Mouse (Mus musculus) kidney, postnatal 0 days (tissue): ENCODE measurements around the gene Zfp13. TPM values are rescaled to one million over a fixed set of nuclear protein-coding genes. Genes with fewer than 3 reads are reported as not detected.

Experiments used
- ATAC-seq: fragments of 200-750 bp; cut with Nextera tagmentation; replicated peaks from 2 replicates; pipeline ENCODE4 v1.8.0; 2017; ENCODE audit warnings: low read depth, moderate number of reproducible peaks, moderate TSS enrichment, moderate library complexity; ENCODE audit not compliant: low FRiP score
- DNase-seq: peaks from one replicate; pipeline ENCODE4 v3.0.0-alpha.2; 2016; ENCODE audit warnings: low spot score
- H3K27ac ChIP-seq: fragments of 300-500 bp; sonication (generic); 2 replicates; pipeline ENCODE4 v1.5.1; 2014; ENCODE audit warnings: mild to moderate bottlenecking
- H3K27me3 ChIP-seq: fragments of 300-500 bp; sonication (generic); 2 replicates; pipeline ENCODE4 v1.6.1; 2014; ENCODE audit warnings: low read length, mixed read lengths; ENCODE audit not compliant: insufficient read depth
- H3K36me3 ChIP-seq: fragments of 300-500 bp; sonication (generic); 2 replicates; pipeline ENCODE4 v1.6.1; 2014; ENCODE audit warnings: low read length, mixed read lengths; ENCODE audit not compliant: insufficient read depth
- H3K4me1 ChIP-seq: fragments of 300-500 bp; sonication (generic); replicated peaks from 2 replicates; pipeline ENCODE4 v1.6.1; 2014; ENCODE audit warnings: antibody characterized with exemption, low read length, mixed read lengths; ENCODE audit not compliant: insufficient read depth
- H3K4me2 ChIP-seq: fragments of 300-500 bp; sonication (generic); 2 replicates; pipeline ENCODE4 v1.6.1; 2014; ENCODE audit warnings: mild to moderate bottlenecking, low read length, moderate library complexity, mixed read lengths
- H3K4me3 ChIP-seq: fragments of 300-500 bp; sonication (generic); replicated peaks from 2 replicates; pipeline ENCODE4 v1.5.1; 2014; ENCODE audit warnings: low read depth, low read length
- H3K9ac ChIP-seq: fragments of 300-500 bp; sonication (generic); 2 replicates; pipeline ENCODE4 v1.6.1; 2014; ENCODE audit warnings: low read depth, low read length
- H3K9me3 ChIP-seq: fragments of 300-500 bp; sonication (generic); replicated peaks from 2 replicates; pipeline ENCODE4 v1.6.1; 2016; ENCODE audit warnings: low read length, inconsistent platforms, mixed read lengths
- CTCF ChIP-seq: IDR thresholded peaks from 2 replicates; pipeline ENCODE4 v1.5.1; 2016; ENCODE audit warnings: antibody characterized with exemption, low read depth, mild to moderate bottlenecking, moderate library complexity
- WGBS: fragments of 180-500 bp; shearing (Covaris S2); extraction: QIAGEN DNeasy Blood & Tissue Kit; methylation state at CpG from one replicate; pipeline ENCODE4 v1.1.7; 2014; 5-methylcytosine and 5-hydroxymethylcytosine counted together
- polyA plus RNA-seq: library from polyadenylated mRNA; unstranded; fragments of >200 nt; fragmentation: Nextera tagmentation; extraction: Ambion mirVana; gene quantifications from 2 replicates; pipeline ENCODE4 v1.2.1, GENCODE M21; 2015

Zfp13 gene
- polyA plus RNA-seq: 12.6 and 14.3 TPM in 2 replicates

DNA sequence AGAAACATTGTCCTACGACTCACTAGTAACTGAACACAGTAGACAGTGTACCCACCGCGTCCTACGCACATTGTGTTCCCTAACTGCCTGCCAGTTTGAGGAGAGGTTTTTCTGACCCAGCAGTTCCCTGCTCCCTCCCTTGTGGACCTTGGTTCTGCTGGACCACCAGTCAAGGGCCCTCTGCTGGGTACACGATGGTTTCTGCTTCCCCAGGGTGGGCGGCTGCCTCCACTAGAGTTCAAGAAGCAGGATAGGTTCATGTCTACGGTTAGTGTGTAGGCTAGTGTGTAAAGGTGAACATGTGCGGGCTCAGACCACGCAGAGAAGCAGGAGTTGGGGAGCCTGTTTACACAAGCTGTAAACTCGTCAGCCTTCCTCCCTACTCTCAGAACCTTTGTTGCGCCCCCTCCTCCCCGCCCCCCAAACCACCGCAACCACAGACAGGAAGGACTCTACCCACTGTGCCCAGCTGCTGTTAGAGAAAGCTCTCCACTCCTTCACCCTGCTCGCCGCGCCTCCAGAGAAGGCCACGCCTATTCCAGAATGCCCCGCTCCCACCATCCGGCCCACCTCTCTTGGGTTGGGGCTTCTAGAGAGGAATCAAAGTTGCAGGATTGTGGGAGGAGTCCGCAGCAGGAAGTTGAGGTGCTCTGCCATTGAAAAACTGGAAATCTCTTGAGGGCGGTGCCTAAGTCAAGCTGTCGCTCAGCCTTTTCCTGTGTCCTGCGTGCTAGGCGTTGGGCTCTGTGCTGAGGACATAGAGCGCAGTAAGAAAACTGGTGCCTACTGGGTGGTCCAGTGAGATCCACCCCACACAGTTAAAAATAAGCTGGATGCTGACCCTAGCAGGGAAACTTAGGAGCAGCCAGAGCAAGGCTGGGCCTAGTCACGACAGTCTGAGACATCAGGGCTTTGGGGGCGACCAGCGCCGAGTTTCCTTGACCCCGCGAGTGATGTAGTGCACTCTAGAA is at the start of gene Zfp13:
TSS of gene Zfp13 (minus strand) at position 906 of the 971 bp plus-strand sequence.
- H3K36me3 ChIP-seq: no peaks in the 10 kb centered on the region
- H3K27ac ChIP-seq: peak within 1 kb of the TSS; percentile 90
- H3K4me1 ChIP-seq: 0 out of 2 replicates have a peak, but pooled peaks cover 4% of the 10 kb centered on the region
- no peak for TF ChIP-seq CTCF
- ATAC-seq (peak; percentile 98), DNase-seq (peak; percentile 100)
- peak within 1 kb of the TSS; percentile 56 for H3K4me2 ChIP-seq
- no peaks in the 10 kb centered on the region for H3K27me3 ChIP-seq
- 4% methylated on average over 30 of the region's 31 CpGs for WGBS
- no peaks in the 10 kb centered on the region for H3K9me3 ChIP-seq
- peak within 1 kb of the TSS; percentile 40 for H3K4me3 ChIP-seq
- peak within 1 kb of the TSS; percentile 63 for H3K9ac ChIP-seq

DNA sequence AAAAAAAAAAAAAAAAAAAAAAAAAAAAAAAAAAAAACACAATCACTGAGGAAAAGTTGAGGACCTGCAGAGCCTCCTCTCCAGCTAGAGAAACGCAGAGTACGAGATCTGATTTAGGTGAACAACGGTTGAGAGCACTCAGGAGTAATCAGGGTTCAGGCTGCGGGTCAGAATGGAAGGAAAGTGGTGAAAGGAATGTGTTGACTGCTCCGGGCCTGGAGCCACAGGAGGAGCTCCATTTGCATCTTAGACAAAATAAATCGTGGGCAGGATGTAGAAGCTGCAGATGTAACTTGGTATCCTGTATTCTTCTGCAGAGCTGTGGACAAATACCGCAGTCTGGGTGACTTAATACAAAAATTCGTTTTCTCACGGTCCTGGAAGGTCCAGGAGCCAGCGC is 46.6 kb upstream of the Zfp13 start:
- ATAC-seq (no peak), DNase-seq (no peak)
- TF ChIP-seq CTCF: no peak
- Histone ChIP-seq H3K9ac (no peak overlapping the region), H3K27me3 (peaks cover 6% of the 10 kb centered on the region; the same call in 1 of the 2 replicates), H3K4me1 (no peaks in the 10 kb centered on the region), H3K27ac (no peak overlapping the region), H3K9me3 (no peaks in the 10 kb centered on the region), H3K4me3 (no peak overlapping the region), H3K36me3 (no peaks in the 10 kb centered on the region), H3K4me2 (no peak overlapping the region)
- 40% methylated on average over 10 of the region's 10 CpGs for WGBS

DNA sequence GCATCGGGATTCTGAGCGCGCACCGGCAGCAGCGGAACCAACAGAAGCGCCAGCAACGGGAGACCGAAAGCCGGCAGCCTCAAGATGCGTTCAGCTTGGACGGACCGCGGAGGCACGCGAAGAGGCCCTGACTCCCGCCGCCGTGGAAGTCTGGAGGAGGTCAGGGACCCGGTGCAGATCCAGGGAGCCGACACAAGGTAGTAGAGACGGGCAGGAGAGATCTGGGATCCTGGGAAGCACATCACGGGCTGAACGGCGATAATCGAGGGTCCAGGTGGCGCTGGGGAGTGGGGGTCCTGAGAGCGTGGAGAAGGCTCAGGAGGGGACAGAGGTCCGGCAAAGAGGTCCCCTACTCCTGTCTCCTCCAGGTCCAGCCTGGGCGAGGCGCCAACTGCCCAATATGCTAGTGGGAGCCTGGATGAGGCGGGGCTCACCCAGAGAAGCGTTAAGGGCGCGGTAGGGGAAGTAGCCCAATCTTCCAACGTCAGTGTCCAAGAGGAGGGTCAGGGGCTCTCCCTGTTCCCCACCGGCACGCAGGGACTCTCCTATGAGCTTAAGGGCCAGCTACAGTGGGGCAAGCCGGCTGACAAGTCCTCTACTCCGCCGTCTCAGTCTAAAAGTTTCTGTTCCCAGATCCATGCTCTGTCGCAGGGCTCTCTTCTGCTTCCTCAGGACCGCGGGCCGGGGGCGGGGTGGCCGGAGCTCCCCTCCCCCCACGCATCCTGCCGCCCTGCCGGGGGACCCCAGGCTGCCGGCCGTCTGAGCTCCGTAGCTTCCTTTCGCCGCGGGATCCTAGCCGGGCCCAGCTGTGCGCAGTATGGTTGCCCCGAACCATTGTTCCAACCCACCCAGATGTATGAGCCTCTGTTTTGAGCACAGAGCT is 45.6 kb upstream of the Zfp13 start, which contains the start of gene Mmp25:
TSS of gene Mmp25 (minus strand) at position 665 of the 883 bp plus-strand sequence.
- H3K27me3 ChIP-seq: peaks cover 6% of the 10 kb centered on the region; the same call in 1 of the 2 replicates
- no peaks in the 10 kb centered on the region for H3K36me3 ChIP-seq
- peak within 1 kb of the TSS; percentile 43 for H3K4me3 ChIP-seq
- peak within 1 kb of the TSS; percentile 67 for H3K4me2 ChIP-seq
- H3K27ac ChIP-seq: no peak within 1 kb of the TSS
- WGBS: under 1% methylated on average over 58 of the region's 58 CpGs
- DNase-seq: peak; percentile 46
- 0 out of 2 replicates have a peak, but pooled peaks have one; percentile 41 for ATAC-seq
- TF ChIP-seq CTCF: no peak
- H3K9me3 ChIP-seq: no peaks in the 10 kb centered on the region
- H3K4me1 ChIP-seq: no peaks in the 10 kb centered on the region
- peak within 1 kb of the TSS; percentile 53; the same call in 1 of the 2 replicates for H3K9ac ChIP-seq

DNA sequence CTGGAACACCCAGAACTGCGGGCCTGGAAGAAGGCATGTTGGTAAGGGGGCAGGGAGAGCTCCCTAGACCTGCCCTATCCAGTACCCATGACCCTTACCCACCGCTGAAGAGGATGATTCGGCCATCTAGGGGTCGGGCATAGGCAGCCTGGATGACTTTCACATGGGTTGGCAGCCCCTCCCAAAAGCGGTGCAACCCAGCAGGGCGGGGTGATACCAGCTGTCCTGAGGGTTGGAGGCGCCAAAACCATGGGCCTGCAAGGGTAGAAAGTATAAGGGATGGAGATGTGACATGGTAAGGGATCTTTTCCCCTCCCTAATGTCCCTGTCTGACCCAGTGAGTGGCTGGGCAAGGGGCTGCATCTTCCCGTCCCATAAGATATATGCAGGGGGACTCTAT is 32.0 kb upstream of the Zfp13 start:
- no peak overlapping the region for H3K9ac ChIP-seq
- no peak overlapping the region for H3K27ac ChIP-seq
- H3K4me2 ChIP-seq: no peak overlapping the region
- TF ChIP-seq CTCF: no peak
- ATAC-seq (no peak), DNase-seq (no peak)
- H3K4me1 ChIP-seq: no peaks in the 10 kb centered on the region
- H3K36me3 ChIP-seq: no peaks in the 10 kb centered on the region
- no peak overlapping the region for H3K4me3 ChIP-seq
- H3K27me3 ChIP-seq: no peaks in the 10 kb centered on the region
- H3K9me3 ChIP-seq: no peaks in the 10 kb centered on the region
- 89% methylated on average over 8 of the region's 8 CpGs for WGBS

DNA sequence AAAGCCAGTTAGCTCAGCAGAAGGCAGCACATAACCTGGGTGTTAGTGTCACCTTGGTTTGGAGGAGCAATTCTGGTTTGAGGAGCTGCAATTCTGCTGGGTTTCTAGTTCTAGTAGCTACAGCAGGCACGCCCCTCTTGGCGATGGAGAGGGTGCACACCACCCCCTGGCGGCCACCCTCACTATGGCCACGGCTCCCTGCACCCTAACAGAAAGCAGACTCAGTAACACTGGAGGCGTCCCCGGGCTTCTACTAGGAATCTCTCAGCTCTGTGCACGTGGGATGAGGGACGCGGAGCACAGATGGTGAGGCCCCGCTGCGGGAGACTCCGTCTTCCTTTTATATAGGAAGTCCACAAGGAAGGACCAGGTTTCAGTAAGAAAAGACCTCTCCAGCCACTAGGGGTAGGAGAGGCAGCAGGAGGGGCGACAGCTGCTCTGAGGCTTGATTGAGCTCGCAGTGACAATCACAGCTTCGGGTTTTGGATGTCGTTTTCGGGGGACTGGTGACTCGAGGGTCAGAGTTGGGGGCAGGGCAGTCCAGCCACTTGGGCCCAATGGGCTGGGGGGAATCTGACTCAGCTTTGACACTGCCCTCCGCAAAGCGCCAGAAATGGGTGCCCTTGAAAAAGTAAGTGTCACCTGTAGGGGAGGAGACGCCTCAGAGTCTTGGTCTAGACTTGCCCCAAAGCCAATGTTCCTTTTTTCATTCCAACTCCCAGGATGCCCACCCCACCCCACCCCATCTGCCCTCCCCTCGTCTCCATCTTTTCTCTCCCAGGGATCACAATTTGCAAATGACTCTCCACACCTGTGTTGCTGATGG is 31.1 kb upstream of the Zfp13 start:
- Histone ChIP-seq H3K27me3 (no peaks in the 10 kb centered on the region), H3K4me1 (no peaks in the 10 kb centered on the region), H3K27ac (no peak overlapping the region), H3K4me2 (peak overlapping the region; percentile 46), H3K36me3 (no peaks in the 10 kb centered on the region), H3K9ac (no peak overlapping the region), H3K9me3 (no peaks in the 10 kb centered on the region), H3K4me3 (no peak overlapping the region)
- WGBS: 15% methylated on average over 22 of the region's 22 CpGs
- peak; percentile 83 for ATAC-seq
- TF ChIP-seq CTCF: peak; percentile 90
- peak; percentile 90 for DNase-seq
